Mouse (Mus musculus) ES-Bruce4 (cell line): ENCODE results near the gene Prr5.
A peak's percentile ranks its signal among the peaks of the same experiment; 100 is the strongest.

Source experiments
- CTCF ChIP-seq: IDR thresholded peaks from one replicate; pipeline ENCODE4 v1.8.1; 2011; ENCODE audit warnings: low read depth, low read length
- EP300 ChIP-seq: IDR thresholded peaks from 2 replicates; pipeline ENCODE4 v1.6.1; 2011; ENCODE audit warnings: low read depth, low read length; ENCODE audit not compliant: insufficient read depth
- POLR2A ChIP-seq: IDR thresholded peaks from one replicate; pipeline ENCODE4 v1.8.1; 2011; ENCODE audit warnings: low read length; ENCODE audit not compliant: insufficient read depth

GRCm38 (mm10) chr15:84700147-84700794 is 30.9 kb downstream of the Prr5 start:
- TF ChIP-seq CTCF, result peak; percentile 98
- TF ChIP-seq POLR2A, result no peak
- TF ChIP-seq EP300, result no peak
